In the genomic region with DNA sequence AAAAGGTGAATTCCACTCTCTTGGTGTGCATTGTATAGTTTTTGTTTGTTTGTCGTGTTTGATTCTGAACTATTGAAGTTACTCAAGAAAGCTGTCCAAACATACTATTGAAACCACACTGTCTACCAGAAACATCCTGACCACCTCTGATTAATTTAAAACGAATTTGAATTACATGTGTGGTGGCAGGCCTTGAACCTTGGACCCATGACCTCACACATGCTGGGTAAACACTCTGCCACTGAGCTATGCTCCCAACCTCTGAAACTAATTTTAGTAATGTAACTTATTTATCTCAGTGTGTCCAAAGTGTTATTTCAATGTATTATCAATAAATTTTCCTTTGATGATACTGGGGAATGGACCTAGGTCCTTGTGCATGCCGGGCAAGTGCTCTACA, we compare ENCODE assay signal across 30 mouse cellular contexts. TPM values are rescaled to one million over a fixed set of nuclear protein-coding genes. Genes with fewer than 3 reads are reported as not detected.
"Had no signal": no experiment of that assay in that cellular context is flagged by ENCODE, and none has a peak within 500 bp of the region (broad histone marks: within the 10 kb centered on the region; RNA-seq: fewer than 3 reads in every experiment).

No protein-coding gene starts in this region.

- H3K4me2 ChIP-seq: intestine, embryonic 15.5 days; limb, embryonic 13.5 days; liver, embryonic 13.5 days; lung, embryonic 15.5 days; midbrain, embryonic 13.5 days; neural tube, embryonic 13.5 days; stomach, embryonic 15.5 days had no signal

- H3K27me3 ChIP-seq: intestine, embryonic 15.5 days; limb, embryonic 13.5 days; liver, embryonic 13.5 days; lung, embryonic 15.5 days; megakaryocyte, embryonic 14.5 days; midbrain, embryonic 13.5 days; neural tube, embryonic 13.5 days; stomach, embryonic 15.5 days had no signal

- H3K9ac ChIP-seq: intestine, embryonic 15.5 days; limb, embryonic 13.5 days; liver, embryonic 13.5 days; lung, embryonic 15.5 days; midbrain, embryonic 13.5 days; neural tube, embryonic 13.5 days; stomach, embryonic 15.5 days had no signal

- H3K4me1 ChIP-seq: limb, embryonic 13.5 days; midbrain, embryonic 13.5 days; neural tube, embryonic 13.5 days had no signal

- DNase-seq: kidney, adult 11 months; kidney, postnatal 10 days; layer of hippocampus, adult 9-11 months; liver, embryonic 13.5 days; lung, adult 18-20 months; lung, postnatal 10 days; lung, postnatal 36 days; retina, postnatal 1 day; right cerebral cortex, postnatal 25 days; spleen, adult 18-20 months; thymus, adult 18-20 months; thymus, postnatal 36 days had no signal

- H3K27ac ChIP-seq: intestine, embryonic 15.5 days; layer of hippocampus, adult 2 months; limb, embryonic 10.5 days; limb, embryonic 13.5 days; liver, embryonic 13.5 days; lung, embryonic 15.5 days; midbrain, embryonic 10.5 days; midbrain, embryonic 13.5 days; neural tube, embryonic 13.5 days; stomach, embryonic 15.5 days had no signal

- H3K4me3 ChIP-seq: intestine, embryonic 15.5 days; layer of hippocampus, adult 2 months; limb, embryonic 10.5 days; limb, embryonic 13.5 days; liver, embryonic 13.5 days; lung, embryonic 15.5 days; megakaryocyte, embryonic 14.5 days; midbrain, embryonic 10.5 days; midbrain, embryonic 13.5 days; myocyte; neural tube, embryonic 13.5 days; stomach, embryonic 15.5 days had no signal

- ATAC-seq: intestine, embryonic 15.5 days; midbrain, embryonic 13.5 days; midbrain, embryonic 16.5 days had no signal

- H3K9me3 ChIP-seq: intestine, embryonic 15.5 days; limb, embryonic 10.5 days; limb, embryonic 13.5 days; liver, embryonic 13.5 days; lung, embryonic 15.5 days; megakaryocyte, embryonic 14.5 days; midbrain, embryonic 10.5 days; midbrain, embryonic 13.5 days; neural tube, embryonic 13.5 days; stomach, embryonic 15.5 days had no signal

- H3K36me3 ChIP-seq: limb, embryonic 10.5 days; limb, embryonic 13.5 days; midbrain, embryonic 10.5 days; midbrain, embryonic 13.5 days; neural tube, embryonic 13.5 days had no signal

RNA-seq across cellular contexts. Expression of a gene that starts 40.9 kb away (rescaled TPM):
- total RNA-seq: layer of hippocampus, adult 2 months; layer of hippocampus, postnatal 25 days; left cerebral cortex, adult 18-20 months; left cerebral cortex, postnatal 25 days; monocyte, adult 5-6 weeks; neutrophil, adult 5-6 weeks had no signal
- polyA plus RNA-seq: intestine, embryonic 15.5 days; limb, embryonic 10.5 days; limb, embryonic 13.5 days; liver, embryonic 13.5 days; lung, embryonic 15.5 days; midbrain, embryonic 10.5 days; midbrain, embryonic 13.5 days; midbrain, embryonic 16.5 days; neural tube, embryonic 13.5 days; stomach, embryonic 15.5 days; urinary bladder, adult 2 months had no signal
